Mouse (Mus musculus): Measurements from ENCODE around the gene Rbm34.

Rbm34 gene

DNA sequence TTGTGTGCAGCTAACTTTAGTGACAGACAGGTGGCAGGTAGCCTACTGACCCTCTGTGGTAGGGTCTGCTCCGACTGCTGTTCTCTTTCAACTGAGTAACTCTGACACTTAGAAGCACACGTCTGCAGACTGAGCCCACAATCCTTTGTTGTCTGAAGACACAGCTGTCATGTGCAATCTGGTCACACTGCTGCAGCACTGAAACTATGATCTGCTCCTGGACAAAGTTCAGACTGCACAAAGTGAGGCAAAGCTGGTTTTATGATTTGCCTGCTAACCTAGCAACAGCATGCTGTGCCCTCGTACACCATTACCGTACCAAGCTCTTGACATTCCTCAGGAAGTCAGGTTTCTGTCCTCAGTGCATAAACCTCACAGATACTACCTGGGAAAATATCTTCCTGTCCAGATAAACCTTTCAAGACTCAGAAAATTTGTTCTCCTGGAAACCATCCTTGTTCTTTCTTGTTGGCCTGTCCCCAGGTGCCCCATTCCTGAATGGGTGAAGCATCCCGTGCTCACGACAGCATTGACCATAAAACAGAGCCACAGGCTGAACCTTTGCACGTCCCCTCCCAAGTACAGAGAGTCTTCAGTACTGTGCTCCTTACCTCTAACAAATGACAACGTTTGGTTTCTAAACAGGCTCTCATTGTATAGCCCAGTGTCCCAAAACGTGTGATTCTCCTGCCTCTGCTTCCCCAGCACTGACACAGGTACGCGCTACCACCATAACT, 18.8 kb downstream of the Rbm34 start:
- no peak for DNase-seq

DNA sequence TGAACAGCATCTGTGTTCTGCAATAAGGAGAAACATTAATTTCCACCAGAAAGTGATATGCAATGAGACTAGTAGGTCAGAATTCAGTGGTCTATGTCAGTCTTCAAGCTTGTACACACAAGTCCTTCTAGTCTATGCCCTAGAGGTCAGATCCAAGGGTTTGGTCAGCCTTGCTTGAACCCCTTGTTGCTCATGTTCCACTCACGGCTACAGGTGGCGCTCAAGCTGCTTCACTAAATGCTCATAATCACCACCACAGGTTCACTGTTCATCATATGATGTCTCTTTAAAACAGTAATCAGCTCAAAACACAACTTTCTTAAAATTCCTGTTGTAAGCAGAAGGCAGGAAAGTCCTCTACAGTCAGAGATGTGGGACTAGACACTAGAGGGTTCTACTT, 21.3 kb downstream of the Rbm34 start:
- DNase-seq: no peak

DNA sequence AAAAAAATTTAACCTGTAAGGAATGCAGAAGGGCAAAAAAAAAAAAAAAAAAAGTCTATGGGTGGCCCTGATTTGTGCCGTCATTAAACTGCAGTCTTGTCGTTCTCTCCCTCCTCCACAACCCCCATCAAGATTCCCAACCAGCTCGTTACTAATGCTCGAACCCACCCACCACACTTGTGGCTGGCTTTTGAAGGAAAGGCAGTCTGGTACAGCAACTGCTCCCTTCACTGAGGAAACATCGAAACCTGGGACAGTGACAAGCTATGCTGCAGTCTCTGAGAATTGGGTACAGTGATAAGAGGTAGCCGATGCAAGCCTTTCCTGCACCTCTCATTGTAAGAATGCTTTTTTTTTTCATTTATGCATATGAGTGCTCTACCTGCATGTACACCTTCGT, 24.4 kb downstream of the Rbm34 start:
- no peak for DNase-seq

DNA sequence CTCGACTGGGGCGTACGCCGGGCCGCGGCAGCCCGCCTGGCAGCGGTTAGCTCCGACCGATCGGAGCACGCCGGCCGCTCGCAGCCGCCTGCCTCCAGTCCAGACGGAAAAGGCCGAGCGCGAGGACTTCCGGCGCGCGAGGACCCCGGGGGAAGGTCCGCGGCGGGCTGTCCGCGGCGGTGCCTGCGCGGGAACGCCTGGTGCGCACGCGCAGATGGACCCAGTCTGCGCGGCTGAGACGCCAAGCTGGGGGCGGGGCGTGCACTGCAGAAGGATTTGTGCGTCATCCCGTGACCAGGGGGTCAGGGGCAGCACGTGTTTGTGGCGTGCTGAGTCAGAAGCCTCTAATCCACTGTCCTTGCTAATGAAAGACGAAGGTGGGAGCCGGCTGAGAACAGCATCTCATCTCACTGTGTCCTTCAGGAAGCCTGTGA, 25.1 kb downstream of the Rbm34 start, which contains the start of gene Tomm20:
Gene Tomm20, minus strand, starts transcription at position 115 of the 434 bp plus-strand sequence.
- DNase-seq: peak; percentile 91 to 92

DNA sequence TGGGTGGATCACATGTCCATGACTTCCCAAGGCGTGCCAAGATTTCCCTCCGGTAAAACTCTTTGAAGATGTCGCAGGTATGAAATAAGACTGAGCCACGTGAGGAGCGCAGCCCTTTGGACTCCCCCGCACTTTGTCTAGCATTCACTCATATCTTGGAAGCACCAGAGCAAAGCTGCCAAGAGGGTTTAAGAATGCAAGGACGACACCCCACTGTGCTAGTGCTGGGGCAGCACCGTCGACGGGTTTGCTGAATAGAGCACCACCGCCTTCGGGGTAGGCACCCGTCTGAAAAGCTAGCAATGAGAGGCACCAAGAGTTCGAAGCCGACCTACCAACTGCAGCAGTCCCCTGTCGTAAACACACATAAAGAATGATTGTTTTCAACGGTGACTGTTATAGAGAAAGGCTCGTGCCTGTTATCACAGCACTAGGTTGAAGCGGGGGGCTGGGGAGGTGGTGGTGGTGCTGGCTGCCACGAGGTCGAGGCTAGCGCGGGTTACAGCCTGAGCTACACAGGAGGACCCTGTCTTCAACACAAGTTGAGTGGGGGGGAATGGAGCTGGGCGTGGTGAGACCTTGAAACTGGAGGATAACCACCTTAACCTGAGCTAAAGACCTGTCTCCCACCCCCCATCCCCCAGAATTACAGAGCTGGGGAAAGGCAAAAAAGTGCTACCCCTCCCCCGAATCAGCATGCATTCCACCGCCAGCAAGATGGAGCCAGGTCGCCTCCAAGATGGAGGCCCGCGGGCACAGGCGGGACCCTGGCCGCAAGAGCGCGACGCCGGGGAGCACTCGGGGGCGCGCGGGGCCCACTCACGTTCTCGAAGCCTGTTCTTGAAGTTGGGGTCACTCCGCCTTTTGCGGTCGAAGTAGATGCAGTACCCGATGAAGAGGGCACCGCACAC, 25.8 kb downstream of the Rbm34 start:
- DNase-seq: peak; percentile 31 to 50

DNA sequence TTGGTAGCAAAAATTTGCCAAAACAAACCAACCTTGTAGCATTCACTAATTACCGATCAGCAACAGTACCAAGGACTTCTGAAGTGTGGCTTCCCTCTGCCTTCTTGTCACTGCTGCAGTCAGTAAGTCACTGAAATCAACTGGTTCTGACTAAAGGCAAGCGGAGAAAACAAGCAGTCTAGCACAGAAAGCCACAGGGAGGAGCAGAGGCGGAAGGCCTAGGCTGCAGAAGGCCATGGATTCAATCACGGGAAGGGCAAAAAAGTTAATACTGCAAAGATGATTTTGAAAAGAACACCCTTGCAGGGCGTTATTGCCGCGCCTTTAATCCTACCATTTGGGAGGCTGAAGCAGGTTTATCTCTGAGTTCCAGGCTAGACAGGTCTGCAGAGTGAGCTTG, 27.3 kb downstream of the Rbm34 start:
- DNase-seq: no peak

DNA sequence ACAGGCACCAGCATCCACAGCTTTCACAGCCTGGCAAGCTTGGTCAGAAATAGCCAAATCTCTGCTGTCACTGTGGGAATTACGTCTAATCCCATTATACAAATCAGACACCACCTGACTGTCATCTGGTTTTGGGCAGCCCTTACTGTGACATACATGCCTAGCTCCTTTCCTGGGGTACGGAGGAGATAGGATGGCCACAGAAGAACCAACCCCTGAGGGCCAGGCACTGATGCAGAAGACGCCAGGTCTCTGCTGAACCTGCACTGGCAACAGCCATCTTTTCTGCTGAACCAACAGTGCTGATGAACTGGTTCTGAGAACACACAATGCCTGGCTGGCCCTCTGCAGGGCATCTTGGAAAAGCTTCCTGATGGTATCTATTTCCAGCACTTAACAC, 33.5 kb downstream of the Rbm34 start:
- DNase-seq: no peak

DNA sequence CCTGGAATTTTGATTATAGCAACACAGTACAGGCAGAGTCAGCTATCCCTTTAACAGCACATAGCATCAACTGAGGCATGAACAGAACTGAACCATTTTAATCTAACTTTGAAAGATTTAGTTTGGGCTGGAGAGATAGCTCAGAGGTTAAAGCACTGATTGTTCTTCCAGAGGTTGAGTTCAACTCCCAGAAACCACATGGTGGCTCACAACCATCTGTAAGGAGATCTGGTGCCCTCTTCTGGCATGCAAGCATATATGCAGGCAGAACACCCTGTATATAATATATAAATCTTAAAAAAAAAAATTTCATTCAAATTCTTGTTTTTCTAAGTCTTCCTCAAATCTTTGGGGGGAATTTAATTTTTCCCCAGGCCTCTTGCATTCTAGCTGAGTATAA, 34.9 kb downstream of the Rbm34 start:
- no peak for DNase-seq

DNA sequence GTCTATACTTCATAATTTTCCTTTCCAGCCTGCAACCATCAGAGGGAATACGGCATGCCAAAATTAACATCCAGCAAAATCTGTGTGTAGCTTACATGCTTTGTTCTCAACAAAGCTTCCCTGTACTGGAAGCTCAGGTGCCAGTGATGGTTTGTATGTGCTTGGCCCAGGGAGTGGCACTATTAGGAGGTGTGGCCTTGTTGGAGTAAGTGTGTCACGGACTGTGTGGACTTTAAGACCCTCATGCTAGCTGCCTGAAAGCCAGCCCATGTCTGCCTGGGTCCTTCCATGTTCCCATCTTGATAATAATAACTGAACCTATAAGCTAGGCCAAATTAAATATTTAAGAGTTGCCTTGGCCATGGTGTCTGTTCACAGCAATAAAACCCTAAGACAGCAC, 35.5 kb downstream of the Rbm34 start:
- DNase-seq: no peak

DNA sequence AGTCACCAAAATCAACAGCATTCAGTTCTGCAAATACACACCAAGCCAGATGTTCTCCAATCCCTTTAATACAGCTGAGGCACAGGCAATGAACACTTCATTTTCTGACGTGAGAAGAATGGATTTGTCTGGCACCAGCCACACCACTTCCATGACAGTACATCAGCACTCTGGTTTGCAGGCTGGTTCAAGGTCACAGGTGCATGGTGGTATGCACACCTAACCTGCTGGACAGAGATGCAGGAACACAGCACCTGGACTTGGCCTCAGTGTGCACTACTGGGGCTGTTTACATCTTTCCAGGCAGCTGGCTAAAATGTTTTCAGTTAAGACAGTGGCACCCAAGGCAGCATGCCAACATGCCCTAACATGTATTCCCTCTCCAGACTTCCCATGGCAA, 38.2 kb downstream of the Rbm34 start:
- no peak for DNase-seq

DNA sequence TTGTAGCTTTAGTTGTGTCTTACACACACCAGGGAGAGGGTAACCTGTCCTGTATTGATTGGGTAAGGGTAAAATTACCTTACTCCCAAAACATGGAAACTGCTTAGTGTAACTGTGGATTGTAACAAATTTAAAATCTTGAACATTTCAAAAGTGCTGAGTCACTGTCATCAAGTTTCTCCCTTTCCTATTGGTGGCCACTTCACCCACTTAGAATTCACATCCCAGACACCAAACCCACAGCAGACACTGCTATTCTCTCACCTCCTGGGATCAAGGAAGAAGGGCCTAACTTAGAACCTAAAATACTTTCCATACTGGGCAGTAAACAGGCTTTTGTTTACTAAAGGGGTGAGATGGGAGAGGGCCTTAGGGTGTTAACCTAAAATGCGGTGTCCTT, 38.6 kb downstream of the Rbm34 start:
- no peak for DNase-seq

DNA sequence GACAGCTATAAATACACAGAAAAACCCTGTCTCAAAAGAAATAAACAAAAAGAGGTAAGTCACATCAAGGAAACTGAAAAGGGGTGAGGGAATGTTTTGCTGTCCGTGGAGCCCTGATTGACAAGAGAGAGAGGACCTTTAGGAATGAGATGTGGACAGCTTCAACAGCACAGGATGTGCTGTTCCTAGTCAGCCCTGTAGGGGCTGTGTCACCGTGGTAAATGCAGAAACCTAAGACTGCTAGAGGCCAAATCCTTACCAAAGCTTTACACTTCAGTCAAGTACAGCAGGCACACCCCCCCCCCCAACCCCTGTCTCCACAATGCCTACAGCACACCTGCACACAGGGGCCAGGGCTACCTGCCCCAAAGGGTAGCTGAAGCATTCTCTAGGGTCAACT, 39.2 kb downstream of the Rbm34 start:
- no peak for DNase-seq

DNA sequence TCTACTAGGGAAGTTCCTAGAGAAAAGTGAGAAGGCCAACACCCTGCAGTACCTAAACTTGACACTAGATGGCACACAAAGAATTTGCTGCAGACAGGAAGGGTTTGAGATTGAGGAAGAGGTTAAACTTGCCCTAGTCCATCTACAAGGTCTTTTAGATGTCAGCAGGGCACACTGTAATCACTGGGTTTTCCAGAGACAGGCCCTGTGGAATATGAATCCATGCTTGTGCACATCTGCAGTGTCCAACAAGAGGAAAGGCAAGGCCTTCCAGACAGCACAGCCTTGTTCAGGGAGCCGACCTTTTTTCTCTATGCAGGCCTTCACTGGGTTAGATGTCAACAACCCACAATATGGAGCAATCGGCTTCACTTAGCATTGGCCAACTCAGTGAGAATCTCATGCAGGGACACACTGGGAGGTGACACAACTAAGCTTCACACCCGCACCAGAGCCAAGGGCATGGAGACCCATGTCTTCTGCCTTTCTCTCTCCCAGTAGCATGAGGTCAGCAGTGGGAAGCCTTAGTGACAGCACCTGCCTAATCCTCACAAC, 41.2 kb downstream of the Rbm34 start:
- peak; percentile 31 to 52 for DNase-seq

DNA sequence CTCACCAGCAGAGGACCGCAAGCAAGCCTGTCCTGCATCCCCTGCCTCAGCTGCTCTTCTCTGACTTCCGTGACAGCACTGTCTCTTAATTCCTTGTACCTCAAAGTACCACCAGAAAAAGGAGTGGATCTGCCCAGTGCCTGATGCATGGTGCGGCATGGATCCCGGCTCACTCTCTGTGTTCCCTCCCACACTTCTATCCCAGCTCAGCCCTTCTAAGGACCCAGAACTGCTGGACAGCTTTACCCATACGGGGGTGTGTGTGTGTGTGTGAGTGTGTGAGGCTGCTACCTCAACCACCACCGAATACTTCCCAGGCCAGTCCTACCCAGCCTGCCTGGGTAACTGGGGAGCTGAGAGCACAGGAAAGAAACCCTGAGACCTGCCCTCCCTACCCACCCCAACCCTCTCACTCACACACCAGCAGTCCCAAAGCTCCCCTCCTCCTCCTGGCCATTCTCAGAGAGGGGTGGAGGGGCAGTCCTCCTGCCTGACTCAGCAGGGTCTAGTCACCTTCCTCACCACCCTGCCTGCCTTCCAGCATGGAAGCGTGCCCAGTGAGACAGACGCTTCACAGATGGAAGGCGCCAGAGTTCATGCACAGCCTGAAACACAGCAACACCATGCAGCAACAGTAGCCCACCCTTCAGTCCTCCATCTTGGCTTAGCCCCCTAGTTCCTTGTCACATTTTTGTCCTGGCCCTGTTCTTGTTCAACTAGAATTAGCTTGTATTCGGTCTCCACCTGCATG, 41.9 kb downstream of the Rbm34 start:
- no peak for DNase-seq

DNA sequence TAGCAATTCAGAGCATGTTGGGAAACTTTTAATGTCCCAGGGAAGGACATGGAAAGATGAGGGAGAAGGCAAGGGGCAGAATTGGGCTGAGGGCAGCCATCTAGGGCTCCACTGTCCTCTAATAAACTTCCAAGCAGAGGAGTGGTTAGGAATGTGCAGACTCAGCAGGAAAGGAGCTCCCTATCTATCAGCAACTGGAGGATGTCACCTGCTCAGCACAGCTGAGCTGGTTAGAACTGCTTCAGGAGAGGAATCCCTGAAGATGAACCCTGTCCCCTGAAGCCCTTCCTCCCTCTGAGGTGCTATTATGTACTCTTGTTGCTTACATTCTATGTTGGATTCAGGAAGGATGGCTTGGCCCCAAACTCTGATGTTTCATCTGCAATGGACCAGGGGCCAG, 42.8 kb downstream of the Rbm34 start:
- DNase-seq: no peak

DNA sequence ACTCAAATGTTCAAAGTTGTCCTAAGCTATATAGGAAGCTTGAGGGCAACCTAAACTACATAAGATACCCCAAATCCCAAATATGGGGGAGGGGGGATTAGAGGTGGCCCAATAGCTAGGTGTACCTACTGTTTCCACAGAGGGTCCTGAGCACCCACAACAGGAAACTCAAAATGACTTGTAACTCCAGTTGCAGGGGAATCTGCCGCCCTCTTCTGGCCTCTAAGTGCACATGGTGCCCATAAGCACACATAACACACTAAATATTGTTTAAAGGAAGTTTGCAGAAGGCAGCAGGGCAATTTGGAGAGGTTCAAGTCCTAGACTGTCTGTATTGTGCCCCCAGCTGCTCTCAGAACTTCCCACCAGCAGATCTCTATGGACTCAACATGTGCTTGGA, 43.8 kb downstream of the Rbm34 start:
- peak in 1 of 2 experiments; percentile 33 for DNase-seq

DNA sequence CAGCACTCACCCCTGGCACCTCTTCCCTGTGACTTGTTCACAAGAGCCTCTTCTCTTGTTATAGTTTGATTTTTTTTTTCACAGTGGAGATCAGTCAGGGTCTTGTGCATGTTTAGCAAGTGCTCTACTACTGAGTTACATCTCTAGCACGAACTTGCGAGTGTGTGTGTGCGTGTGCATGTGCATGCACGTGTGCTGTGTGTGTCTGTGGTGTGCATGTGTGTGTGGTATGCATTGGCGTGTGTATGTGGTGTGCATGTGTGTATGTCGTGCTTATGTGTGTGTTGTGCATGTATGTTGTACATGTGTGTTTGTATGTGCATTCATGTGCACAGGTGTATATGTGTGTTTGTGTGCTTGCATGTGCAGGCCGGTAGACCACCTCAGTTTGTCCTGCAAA, 47.9 kb downstream of the Rbm34 start:
- no peak for DNase-seq

DNA sequence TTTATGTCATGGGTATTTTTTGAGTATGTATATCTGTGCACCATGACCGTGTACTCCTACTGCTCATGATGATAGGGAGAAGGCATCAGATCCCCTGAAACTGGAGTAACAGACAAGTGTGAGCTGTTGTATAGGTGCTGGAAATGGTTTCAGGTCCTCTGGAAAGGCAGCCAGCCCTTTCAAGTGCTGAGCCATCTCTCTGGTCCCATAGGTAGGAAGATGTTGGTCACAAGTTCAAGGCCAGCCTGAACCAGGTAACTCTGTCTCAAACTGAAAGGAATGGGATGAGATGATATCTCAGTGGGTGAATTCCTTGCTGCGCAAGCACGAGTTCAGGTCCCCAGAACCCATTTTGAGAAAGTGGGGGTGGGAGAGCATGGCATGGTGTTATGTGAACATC, 49.4 kb downstream of the Rbm34 start:
- no peak for DNase-seq

DNA sequence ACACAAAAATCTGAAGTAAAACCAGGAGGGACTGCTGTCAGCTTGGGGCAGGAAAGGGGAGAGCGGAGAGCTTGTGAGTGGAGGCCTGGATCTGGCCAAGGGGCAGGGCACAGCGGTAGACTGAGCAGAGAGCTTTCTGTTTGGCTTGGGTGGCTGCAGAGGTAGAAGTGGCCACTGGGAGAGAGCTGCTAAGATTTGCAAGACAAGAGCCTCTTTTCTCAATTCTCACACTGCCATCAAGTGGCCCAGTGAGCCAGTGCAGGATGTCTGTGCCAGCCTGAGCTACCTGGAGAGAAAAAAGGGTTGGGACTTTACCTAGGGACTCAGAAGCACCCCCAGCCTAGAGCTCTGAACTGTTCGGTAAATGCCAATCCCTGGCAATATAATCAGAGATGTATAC, 50.0 kb downstream of the Rbm34 start:
- peak; percentile 62 to 68 for DNase-seq

DNA sequence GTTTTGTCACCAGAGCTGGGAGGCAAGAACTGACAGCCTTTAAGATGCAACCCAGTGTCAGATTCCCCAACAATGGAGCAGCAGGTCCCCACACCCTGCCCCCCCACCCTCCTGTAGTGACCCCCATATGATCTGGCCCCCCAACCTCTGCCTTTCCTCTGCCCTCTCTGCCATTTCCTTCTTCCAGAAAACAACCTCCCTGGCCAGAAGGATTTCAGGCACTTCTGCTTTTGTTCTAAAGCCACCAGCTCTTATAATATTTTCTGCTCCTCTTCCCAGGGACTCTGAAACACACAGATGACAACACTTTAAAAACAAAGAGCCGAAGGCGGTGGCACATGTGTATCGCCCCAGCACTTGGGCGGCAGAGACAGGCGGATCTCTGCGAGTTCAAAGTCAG, 50.5 kb downstream of the Rbm34 start:
- no peak for DNase-seq

DNA sequence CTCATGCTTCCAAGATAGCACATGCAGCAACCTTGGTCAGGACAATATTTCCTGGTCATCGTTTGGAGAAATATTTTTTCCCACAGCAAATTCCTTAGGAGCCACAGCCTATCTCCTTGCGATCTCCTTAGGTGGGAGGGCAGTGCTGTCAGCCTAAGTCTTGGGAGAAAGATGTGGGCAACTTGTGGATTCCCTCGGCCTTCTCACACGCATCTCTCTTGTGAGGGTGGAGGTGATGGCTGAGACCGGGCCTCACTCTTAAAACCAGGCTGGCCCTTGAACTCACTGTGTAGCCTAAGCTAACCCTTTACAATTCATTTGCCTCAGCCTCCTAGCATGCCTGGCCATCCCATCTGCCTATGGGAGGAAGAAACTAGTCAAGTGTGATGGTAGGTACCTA, 51.2 kb downstream of the Rbm34 start:
- no peak for DNase-seq

DNA sequence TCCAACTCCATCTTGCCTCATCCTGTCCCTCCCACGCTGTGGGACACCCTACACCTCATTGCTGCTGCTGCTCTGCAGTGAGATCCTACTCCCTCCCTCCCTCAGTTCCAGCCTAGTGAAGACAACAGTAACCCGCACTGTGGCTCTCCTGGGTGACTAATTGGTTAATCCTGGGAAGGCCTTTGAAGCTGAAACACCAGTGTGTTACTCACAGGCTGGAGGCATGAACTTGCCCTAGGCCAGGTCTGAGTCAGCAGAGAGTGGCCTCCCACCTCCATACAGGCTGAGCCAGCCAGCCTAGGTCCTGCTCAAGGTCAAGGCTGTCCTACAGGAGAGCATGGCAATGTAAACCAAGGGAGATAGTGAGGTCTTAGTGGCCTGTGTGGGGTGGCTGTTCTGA, 51.6 kb downstream of the Rbm34 start:
- DNase-seq: no peak

DNA sequence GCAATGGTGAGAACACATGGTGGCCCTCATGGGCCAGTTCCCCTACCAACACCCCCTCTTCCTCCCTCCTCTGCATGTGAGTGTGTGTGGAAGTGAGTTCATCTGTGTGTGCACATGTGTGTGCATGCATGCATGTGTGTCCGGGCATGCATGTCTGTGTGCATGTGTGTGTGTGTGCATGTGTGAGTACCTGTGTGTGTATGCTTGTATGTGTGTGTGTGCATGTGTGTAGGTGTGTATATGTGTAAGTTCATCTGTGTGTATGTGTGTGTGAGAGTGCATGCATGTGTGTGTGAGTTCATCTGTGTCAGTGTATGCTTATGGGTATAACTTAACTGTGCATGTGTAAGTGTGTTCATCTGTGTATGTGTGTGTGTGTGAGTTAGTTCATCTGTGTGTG, 52.5 kb downstream of the Rbm34 start:
- DNase-seq: no peak
